Comparison of ENCODE assay signal across 9 mouse cellular contexts in genomic region chr9:46442739-46443181, GRCm38 (mm10).
A peak's percentile ranks its signal among the peaks of the same experiment; 100 is the strongest.
DNase-seq lines count a peak whose midpoint lies in the region; ATAC-seq lines count a peak whose summit lies in the region.
"Had no signal": no experiment of that assay in that cellular context is flagged by ENCODE, and none has a peak within 500 bp of the region (broad histone marks: within the 10 kb centered on the region; RNA-seq: fewer than 3 reads in every experiment).

No protein-coding gene starts in this region.

- 2% methylated on average over 19 of the region's 19 CpGs for WGBS in embryonic facial prominence, embryonic 12.5 days
- WGBS in intestine, embryonic 16.5 days: 7% methylated on average over 19 of the region's 19 CpGs
- 3% methylated on average over 19 of the region's 19 CpGs for WGBS in neural tube, embryonic 15.5 days

- H3K9ac ChIP-seq in embryonic facial prominence, embryonic 12.5 days: no peak overlapping the region
- no peak overlapping the region for H3K9ac ChIP-seq in intestine, embryonic 16.5 days (ENCODE audit: low read depth, low read length)
- no peak overlapping the region; the same call in 1 of the 2 replicates for H3K9ac ChIP-seq in neural tube, embryonic 15.5 days (replicated peaks)
- H3K9ac ChIP-seq: liver, embryonic 14.5 days had no signal

- peak overlapping the region; percentile 67 for H3K4me2 ChIP-seq in embryonic facial prominence, embryonic 12.5 days (replicated peaks)
- peak overlapping the region; percentile 36 for H3K4me2 ChIP-seq in intestine, embryonic 16.5 days (ENCODE audit: low read depth, low read length)
- peak overlapping the region; percentile 61 for H3K4me2 ChIP-seq in neural tube, embryonic 15.5 days

- no peaks in the 10 kb centered on the region for H3K9me3 ChIP-seq in embryonic facial prominence, embryonic 12.5 days
- H3K9me3 ChIP-seq in intestine, embryonic 16.5 days (ENCODE audit: control insufficient read depth, low read length): no peaks in the 10 kb centered on the region
- no peaks in the 10 kb centered on the region for H3K9me3 ChIP-seq in neural tube, embryonic 15.5 days (replicated peaks)

- peak; percentile 12 for DNase-seq in kidney, postnatal 10 days
- DNase-seq in kidney, postnatal 25 days: no peak
- DNase-seq in spleen, adult 12 weeks (ENCODE audit: low spot score): no peak
- DNase-seq in adipocyte (ENCODE audit: low spot score): no peak
- DNase-seq in left cerebral cortex, adult 9 months (ENCODE audit: low spot score in 2 of 2): no peak

- H3K4me1 ChIP-seq in embryonic facial prominence, embryonic 12.5 days: peaks cover 8% of the 10 kb centered on the region
- peaks cover 9% of the 10 kb centered on the region for H3K4me1 ChIP-seq in intestine, embryonic 16.5 days (ENCODE audit: control insufficient read depth, insufficient read depth, low read length)
- H3K4me1 ChIP-seq in neural tube, embryonic 15.5 days: peaks cover 18% of the 10 kb centered on the region

- peak overlapping the region; percentile 34 for H3K4me3 ChIP-seq in embryonic facial prominence, embryonic 12.5 days
- H3K4me3 ChIP-seq in intestine, embryonic 16.5 days (ENCODE audit: low read length): peak overlapping the region; percentile 29
- H3K4me3 ChIP-seq in neural tube, embryonic 15.5 days (replicated peaks): peak overlapping the region; percentile 34

- H3K27me3 ChIP-seq in embryonic facial prominence, embryonic 12.5 days: peaks cover 46% of the 10 kb centered on the region
- H3K27me3 ChIP-seq in intestine, embryonic 16.5 days (replicated peaks; ENCODE audit: control insufficient read depth, insufficient read depth, low read length): peaks cover 31% of the 10 kb centered on the region
- peaks cover 45% of the 10 kb centered on the region for H3K27me3 ChIP-seq in neural tube, embryonic 15.5 days (replicated peaks)

- H3K36me3 ChIP-seq in embryonic facial prominence, embryonic 12.5 days: no peaks in the 10 kb centered on the region
- no peaks in the 10 kb centered on the region for H3K36me3 ChIP-seq in intestine, embryonic 16.5 days (ENCODE audit: control insufficient read depth, insufficient read depth, low read length)
- H3K36me3 ChIP-seq in neural tube, embryonic 15.5 days: no peaks in the 10 kb centered on the region

- H3K27ac ChIP-seq in embryonic facial prominence, embryonic 12.5 days: no peak overlapping the region
- no peak overlapping the region for H3K27ac ChIP-seq in intestine, embryonic 16.5 days (ENCODE audit: low read length)
- H3K27ac ChIP-seq in neural tube, embryonic 15.5 days (replicated peaks): no peak overlapping the region
- H3K27ac ChIP-seq: liver, embryonic 14.5 days had no signal

- no peak for ATAC-seq in embryonic facial prominence, embryonic 12.5 days (ENCODE audit: insufficient number of reproducible peaks, insufficient read depth, low FRiP score, low TSS enrichment)
- ATAC-seq in intestine, embryonic 16.5 days: no peak
- ATAC-seq in neural tube, embryonic 15.5 days (ENCODE audit: low FRiP score): no peak
